Mouse (Mus musculus) erythroid progenitor cell, adult 5-6 weeks (primary cell): ENCODE measurements around the gene Cfap73. TPM values are rescaled to one million over a fixed set of nuclear protein-coding genes. Genes with fewer than 3 reads are reported as not detected.

Source experiments
- ATAC-seq: replicated peaks from 2 replicates; pipeline ENCODE4 v1.8.0; 2016; ENCODE audit warnings: moderate number of reproducible peaks, mild to moderate bottlenecking, moderate TSS enrichment, inconsistent platforms; ENCODE audit not compliant: poor library complexity, low FRiP score, severe bottlenecking
- total RNA-seq, 2 experiments: library from RNA; stranded (forward) in 1 of 2; stranded (reverse) in 1 of 2; fragments of 150-400 nt in 1 of 2; fragments of 186-747, 209-891 nt in 1 of 2; gene quantifications; 2 replicates each; pipeline versions ENCODE4 v1.2.3 to v1.2.4; 2015 to 2017; ENCODE audit warnings: low replicate concordance in 2 of 2

Cfap73 gene
- total RNA-seq, 2 experiments from 2014 or later, result not detected

DNA sequence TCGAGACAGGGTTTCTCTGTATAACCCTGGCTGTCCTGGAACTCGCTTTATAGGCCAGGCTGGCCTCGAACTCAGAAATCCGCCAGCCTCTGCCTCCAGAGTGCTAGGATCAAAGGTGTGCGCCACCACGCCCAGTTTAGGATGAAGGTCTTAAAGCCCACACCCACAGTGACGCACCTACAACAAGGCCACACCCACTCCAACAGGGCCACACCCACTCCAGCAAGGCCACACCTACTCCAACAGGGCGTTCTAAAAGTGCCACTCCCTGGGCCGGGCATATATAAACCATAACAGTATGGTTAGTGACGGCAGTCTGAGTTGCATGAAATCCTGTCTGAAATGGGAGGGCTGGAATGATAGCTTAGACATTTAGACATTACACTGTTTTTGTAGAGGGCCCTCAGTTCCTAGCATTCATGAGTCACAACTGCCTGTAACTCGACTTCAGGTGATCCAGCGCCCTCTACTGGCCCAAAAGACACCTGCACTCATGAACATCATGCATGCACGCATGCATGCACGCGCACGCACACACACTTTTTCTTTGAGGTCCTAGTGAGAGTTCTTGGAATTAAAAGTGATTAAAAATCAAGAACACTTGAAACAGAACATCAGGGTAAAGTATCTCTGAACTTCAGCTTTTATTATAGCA lies 43.6 kb downstream of the Cfap73 start:
- no peak for ATAC-seq

DNA sequence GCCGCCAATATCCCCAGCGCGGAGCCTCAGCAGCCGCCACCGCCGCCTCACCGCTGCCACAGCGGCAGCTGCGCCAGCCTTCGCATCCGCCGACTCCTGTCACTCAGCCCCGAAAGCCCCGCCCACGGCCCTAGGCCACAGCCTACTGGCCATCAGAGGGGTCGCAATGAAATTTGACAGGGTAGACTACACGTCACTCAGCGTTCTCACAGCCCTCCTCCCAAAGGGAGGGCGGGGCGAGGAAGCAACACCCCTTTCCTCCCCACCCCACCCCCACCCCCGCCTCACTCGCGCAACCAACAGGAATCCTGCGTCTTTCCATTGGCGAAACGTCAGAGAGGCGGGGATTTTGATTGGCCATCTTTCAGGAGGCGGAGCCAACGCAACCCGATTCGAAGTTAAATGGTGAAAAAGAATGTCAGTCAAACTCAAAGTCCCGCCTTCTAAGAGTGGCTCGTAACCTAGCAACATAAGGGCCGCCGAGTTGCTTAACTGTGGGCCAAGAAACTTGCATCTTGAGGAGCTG lies 45.4 kb downstream of the Cfap73 start, which contains the start of the genes Tpcn1 and Iqcd:
Gene Tpcn1, minus strand, starts transcription at position 105 of the 526 bp plus-strand sequence.
Gene Iqcd, plus strand, starts transcription at position 448 of the 526 bp plus-strand sequence.
- peak; percentile 80 for ATAC-seq

DNA sequence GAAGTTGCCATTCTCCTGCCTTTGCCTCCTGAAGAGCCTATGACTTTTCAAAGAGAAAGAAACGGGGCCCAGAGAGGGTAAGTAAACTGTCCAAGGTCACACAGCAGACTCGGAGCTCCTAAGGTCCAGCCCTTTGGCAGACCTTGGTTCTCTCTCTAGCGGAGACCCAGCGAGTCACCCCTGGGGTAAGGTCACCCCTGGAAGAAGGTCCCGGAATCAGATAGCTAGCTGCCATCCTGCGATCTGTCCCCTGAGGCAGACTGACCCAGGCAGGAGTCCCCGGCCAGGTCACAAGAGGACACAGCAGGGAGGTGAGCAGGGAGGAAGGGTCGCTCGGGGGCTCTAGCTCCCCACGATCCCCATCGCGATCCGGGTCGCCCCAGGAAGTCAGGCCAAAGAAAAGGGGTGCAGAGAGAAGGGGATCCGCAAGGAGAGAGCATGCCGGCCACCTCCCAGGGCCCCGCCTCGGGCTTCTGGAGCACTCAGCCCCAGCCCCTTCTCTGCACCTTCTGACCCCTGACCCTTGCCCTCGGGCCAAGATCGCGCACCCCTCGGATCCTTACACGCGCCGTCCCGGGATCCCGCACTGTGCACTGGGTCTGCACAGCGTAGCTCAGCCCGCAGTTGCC lies 46.0 kb downstream of the Cfap73 start:
- ATAC-seq, result peak; percentile 4

DNA sequence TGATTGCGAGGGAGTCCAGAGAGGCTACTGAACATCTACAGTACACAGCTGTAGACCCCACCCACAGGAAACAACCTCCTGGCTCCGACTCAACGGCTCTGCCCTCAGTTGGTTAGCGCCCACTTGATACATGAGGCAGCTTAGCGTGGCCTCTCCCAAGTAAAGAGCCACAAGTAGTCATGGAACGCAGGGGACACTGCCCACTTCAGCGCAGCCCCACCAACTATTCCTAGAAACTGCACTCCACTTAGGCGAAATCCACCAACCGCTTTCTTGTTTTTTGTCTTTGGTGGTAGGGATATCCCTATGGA lies 46.5 kb downstream of the Cfap73 start:
- peak; percentile 64 for ATAC-seq

DNA sequence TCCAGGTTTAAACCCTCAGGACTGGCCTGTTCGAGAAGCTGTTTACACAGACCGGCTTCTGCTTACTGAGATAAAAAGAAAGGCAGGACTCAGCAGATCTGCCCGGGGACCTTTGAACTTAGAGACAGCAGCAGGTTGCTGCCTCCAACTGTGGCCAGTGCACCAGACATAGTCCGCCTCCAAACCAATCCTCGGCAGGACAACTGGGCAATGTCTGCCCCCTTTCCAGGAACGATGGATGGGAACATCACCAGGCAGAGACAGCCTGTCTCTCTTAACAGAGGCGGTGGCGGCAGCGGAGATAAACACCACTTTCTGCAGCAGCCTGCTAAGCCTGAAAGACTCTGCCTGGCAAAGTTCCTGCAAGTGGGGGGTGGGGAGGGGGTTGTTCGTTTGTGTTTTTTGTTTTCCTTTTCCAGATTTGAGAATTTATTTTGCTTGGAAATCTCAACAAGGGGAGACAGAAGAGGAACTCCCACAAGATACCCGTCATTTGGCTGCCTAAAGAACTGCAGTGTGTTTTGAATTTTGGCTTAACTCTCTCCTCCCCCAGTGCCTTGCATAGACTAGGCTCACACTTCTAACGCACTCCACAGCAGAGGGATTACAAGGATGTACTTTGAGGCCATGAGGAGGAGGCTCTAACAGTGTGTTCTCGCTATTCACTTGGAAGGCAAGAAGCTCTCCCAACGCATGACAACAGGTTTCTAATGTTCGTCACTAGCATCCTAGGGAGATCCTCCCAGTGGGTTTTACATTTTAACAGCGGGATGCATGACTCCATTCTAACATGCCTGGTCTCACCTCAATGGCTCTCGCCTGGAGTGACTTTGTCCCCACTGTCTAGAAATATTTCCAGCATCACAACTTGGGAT lies 47.1 kb downstream of the Cfap73 start:
- ATAC-seq, result peak; percentile 45

DNA sequence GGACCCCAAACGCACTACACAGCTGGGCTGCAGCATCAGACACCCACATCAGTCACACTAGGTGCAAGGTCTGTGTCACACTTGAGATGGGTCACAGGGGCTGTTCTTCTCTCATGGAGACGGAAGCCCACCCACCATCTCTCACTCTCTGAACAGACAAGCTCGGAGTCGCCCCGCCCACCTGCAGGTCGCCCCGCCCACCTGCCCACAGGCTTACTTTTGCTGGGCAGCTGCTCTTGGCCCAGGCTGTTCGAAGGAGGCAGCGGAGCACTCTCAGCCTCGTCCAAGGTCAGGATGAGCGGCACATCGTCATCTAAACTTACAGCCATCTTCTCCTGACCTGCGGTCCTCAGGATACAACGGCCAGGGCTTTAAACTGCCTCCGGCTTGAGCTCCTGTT lies 49.1 kb downstream of the Cfap73 start:
- ATAC-seq, result no peak

DNA sequence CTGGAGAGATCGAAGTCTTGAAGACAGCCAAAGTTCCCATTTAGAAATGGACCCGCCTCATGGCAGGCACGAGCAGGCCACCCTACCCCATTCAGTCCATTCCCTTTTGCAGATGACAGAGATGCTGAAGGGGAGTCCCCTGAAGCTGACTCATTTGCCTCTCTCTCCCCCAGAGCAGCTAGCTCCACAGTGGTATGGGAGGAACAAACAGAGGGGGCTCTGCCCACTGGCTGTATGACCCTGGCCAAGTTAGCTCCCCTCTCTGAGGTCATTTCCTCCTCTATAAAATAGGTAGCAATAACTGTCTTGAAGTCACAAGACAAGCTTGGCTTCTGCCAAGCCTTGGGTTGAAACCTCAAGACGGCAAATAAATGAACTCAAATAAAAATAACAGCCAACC lies 50.5 kb downstream of the Cfap73 start:
- no peak for ATAC-seq

DNA sequence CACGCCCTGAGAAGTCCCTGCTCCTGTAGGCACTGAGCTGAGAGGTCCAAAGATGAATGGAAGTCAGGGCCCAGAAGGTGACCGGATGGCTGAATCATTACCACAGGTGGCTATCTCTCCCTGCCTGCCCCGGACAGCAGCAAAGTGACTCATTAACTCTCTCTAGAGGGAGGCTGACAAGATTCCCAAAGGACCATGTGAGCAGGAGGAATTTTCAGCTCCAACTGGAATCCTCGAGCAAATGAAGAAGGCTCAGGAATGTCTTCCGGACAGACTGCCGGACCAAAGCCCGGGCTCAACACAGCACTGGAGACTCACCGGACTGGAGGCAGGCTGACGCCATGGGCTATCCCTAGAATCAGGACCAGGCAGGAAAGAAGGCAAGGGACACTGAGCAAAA lies 52.0 kb downstream of the Cfap73 start:
- no peak for ATAC-seq

DNA sequence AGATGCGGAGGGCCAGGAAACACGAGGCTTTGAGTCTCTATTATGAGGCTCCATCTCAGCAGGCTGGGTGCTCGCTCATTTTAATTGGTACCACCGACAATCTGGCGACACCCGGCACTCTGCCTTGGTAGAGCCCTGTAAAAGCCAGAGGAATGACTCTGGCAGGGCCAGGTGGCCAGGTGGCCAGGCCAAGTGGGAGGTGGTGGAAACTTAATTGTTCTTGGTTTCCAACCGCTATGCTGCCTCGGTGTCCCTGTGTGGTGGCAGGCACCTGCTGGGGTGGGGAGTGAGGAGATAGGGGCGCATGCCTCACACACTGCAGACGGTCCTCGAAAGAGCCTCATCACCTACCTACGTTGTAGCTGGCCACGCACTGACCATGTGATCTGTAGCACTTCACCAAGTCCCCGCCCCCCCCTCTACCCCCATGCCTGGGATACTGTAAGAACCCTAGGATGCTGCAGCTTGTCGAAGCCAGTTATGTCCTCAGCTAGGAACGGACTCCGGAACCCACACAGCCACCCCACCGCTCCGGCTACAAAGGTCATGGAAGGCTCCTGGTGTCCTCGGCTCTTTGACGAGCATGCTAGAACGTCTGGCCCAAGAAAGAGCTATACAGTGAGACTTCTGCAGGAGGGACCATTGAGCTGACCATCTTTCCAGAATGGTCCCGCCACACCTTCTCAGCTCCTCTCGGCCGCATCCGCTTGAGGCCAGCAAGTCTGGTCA lies 54.0 kb downstream of the Cfap73 start:
- no peak for ATAC-seq

DNA sequence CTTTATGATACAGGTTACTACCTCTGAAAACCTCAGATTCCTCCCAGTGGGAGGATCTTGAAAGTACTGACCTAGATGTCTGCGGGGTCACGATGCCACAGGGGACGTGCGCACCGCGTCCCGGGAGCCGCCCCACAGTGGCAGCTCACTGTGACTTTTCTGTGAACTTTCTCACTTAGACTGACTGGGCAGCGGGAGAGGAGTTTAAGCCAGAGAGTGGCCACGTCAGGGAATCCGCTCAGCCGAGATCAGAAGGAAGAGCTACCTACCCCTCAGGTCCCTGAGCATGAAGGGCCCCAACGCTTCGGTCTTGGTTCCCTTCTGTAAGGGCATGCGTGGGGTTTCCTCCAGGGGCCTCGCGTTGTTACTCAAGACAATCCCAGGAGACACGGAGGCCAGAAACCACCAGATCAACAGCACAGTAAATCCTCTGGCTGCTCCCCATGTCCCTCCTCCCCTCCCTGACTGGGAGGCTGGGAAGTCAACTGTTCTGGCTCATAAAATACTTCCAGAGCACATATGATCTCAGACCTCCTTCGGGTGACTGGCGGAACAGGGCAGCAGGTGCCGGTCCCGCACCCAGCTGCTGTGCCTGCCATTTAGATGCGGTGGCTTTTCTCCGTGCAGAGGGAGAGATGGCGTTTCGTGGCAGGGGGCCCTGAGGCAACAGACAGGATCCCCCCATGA lies 54.7 kb downstream of the Cfap73 start:
- ATAC-seq, result no peak

DNA sequence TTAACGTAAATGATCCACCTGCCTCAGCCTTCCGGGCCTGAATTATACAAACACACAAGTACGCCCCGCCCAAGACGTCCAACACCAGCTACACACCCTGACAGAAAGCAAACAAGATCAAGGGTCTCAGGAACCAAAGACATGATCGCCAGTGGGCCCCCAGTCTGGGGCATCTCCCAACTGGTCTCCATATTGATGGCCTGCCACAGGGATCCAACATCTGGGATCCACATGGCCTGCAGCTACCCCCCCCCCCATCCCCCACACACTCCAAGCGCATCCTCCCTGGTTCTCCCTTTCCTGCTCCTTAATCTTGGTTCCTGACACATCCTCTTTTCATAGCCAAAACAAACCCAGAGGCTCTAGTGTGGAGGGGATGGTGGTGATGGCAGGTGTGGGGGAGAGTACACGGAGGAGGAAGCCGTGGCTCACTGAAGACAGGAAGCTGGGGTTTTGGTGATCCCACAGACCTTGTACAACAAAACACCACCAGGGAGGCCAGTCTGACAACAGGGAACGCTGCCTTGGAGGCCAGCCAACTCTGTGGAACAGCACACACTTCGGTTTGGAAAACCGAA lies 55.4 kb downstream of the Cfap73 start:
- ATAC-seq, result peak; percentile 23; the same call in 1 of the 2 replicates

Other genes starting within 250 kb of the Cfap73 start
- not detected in 2 replicates for gene Lhx5, start 202.5 kb downstream of the Cfap73 start, total RNA-seq (2015; ENCODE audit: low replicate concordance)
- gene Lhx5, start 202.5 kb downstream of the Cfap73 start, total RNA-seq (2017; ENCODE audit: low replicate concordance), result not detected in 2 replicates
- gene Sdsl, start 161.4 kb downstream of the Cfap73 start, total RNA-seq (2015; ENCODE audit: low replicate concordance), result 4.2 TPM in 1 of 2 replicates, not detected in the other
- 2.7 and 4.8 TPM in 2 replicates for gene Sdsl, start 161.4 kb downstream of the Cfap73 start, total RNA-seq (2017; ENCODE audit: low replicate concordance)
- gene Sds, start 157.7 kb downstream of the Cfap73 start, total RNA-seq (2015; ENCODE audit: low replicate concordance), result not detected in 2 replicates
- gene Sds, start 157.7 kb downstream of the Cfap73 start, total RNA-seq (2017; ENCODE audit: low replicate concordance), result not detected in 2 replicates
- gene Plbd2, start 130.6 kb downstream of the Cfap73 start, total RNA-seq (2015; ENCODE audit: low replicate concordance), result 1.1 and 2.1 TPM in 2 replicates
- 2.0 and 3.9 TPM in 2 replicates for gene Plbd2, start 130.6 kb downstream of the Cfap73 start, total RNA-seq (2017; ENCODE audit: low replicate concordance)
- gene Slc8b1, start 123.1 kb downstream of the Cfap73 start, total RNA-seq (2015; ENCODE audit: low replicate concordance), result 3.4 and 5.0 TPM in 2 replicates
- gene Slc8b1, start 123.1 kb downstream of the Cfap73 start, total RNA-seq (2017; ENCODE audit: low replicate concordance), result 3.0 and 6.7 TPM in 2 replicates
- gene Tpcn1, start 45.6 kb downstream of the Cfap73 start, total RNA-seq (2015; ENCODE audit: low replicate concordance), result 107 and 136 TPM in 2 replicates
- 57.0 and 72.9 TPM in 2 replicates for gene Tpcn1, start 45.6 kb downstream of the Cfap73 start, total RNA-seq (2017; ENCODE audit: low replicate concordance)
- 2.5 TPM in 1 of 2 replicates, not detected in the other for gene Iqcd, start 45.2 kb downstream of the Cfap73 start, total RNA-seq (2015; ENCODE audit: low replicate concordance)
- 3.1 and 3.3 TPM in 2 replicates for gene Iqcd, start 45.2 kb downstream of the Cfap73 start, total RNA-seq (2017; ENCODE audit: low replicate concordance)
- gene Rita1, start 21.6 kb downstream of the Cfap73 start, total RNA-seq (2015; ENCODE audit: low replicate concordance), result 0.72 TPM in 1 of 2 replicates, not detected in the other
- gene Rita1, start 21.6 kb downstream of the Cfap73 start, total RNA-seq (2017; ENCODE audit: low replicate concordance), result 3.9 TPM in 1 of 2 replicates, not detected in the other
- 1.1 and 1.3 TPM in 2 replicates for gene Ddx54, start 21.5 kb downstream of the Cfap73 start, total RNA-seq (2015; ENCODE audit: low replicate concordance)
- gene Ddx54, start 21.5 kb downstream of the Cfap73 start, total RNA-seq (2017; ENCODE audit: low replicate concordance), result 6.4 and 8.1 TPM in 2 replicates
- gene Rasal1, start 14.6 kb upstream of the Cfap73 start, total RNA-seq (2015; ENCODE audit: low replicate concordance), result 14.3 TPM in 1 of 2 replicates, not detected in the other
- not detected in 2 replicates for gene Rasal1, start 14.6 kb upstream of the Cfap73 start, total RNA-seq (2017; ENCODE audit: low replicate concordance)
- 7.5 TPM in 1 of 2 replicates, not detected in the other for gene Dtx1, start 77.7 kb upstream of the Cfap73 start, total RNA-seq (2015; ENCODE audit: low replicate concordance)
- 0.39 and 0.61 TPM in 2 replicates for gene Dtx1, start 77.7 kb upstream of the Cfap73 start, total RNA-seq (2017; ENCODE audit: low replicate concordance)
- 5.0 and 12.3 TPM in 2 replicates for gene Oas2, start 115.6 kb upstream of the Cfap73 start, total RNA-seq (2015; ENCODE audit: low replicate concordance)
- gene Oas2, start 115.6 kb upstream of the Cfap73 start, total RNA-seq (2017; ENCODE audit: low replicate concordance), result 3.5 TPM in 2 replicates
- gene Oas3, start 143.4 kb upstream of the Cfap73 start, total RNA-seq (2015; ENCODE audit: low replicate concordance), result 62.9 and 68.5 TPM in 2 replicates
- 45.4 and 47.3 TPM in 2 replicates for gene Oas3, start 143.4 kb upstream of the Cfap73 start, total RNA-seq (2017; ENCODE audit: low replicate concordance)
- gene Oas1e, start 161.3 kb upstream of the Cfap73 start, total RNA-seq (2015; ENCODE audit: low replicate concordance), result not detected in 2 replicates
- 3.0 TPM in 1 of 2 replicates, not detected in the other for gene Oas1e, start 161.3 kb upstream of the Cfap73 start, total RNA-seq (2017; ENCODE audit: low replicate concordance)
- 2.2 and 9.6 TPM in 2 replicates for gene Oas1c, start 178.3 kb upstream of the Cfap73 start, total RNA-seq (2015; ENCODE audit: low replicate concordance)
- 6.7 and 11.6 TPM in 2 replicates for gene Oas1c, start 178.3 kb upstream of the Cfap73 start, total RNA-seq (2017; ENCODE audit: low replicate concordance)
- gene Oas1f, start 213.1 kb upstream of the Cfap73 start, total RNA-seq (2015; ENCODE audit: low replicate concordance), result not detected in 2 replicates
- gene Oas1f, start 213.1 kb upstream of the Cfap73 start, total RNA-seq (2017; ENCODE audit: low replicate concordance), result not detected in 2 replicates
- gene Oas1h, start 227.2 kb upstream of the Cfap73 start, total RNA-seq (2015; ENCODE audit: low replicate concordance), result not detected in 2 replicates
- not detected in 2 replicates for gene Oas1h, start 227.2 kb upstream of the Cfap73 start, total RNA-seq (2017; ENCODE audit: low replicate concordance)